Mouse (Mus musculus): ENCODE measurements around the gene Gdpgp1.

DNA sequence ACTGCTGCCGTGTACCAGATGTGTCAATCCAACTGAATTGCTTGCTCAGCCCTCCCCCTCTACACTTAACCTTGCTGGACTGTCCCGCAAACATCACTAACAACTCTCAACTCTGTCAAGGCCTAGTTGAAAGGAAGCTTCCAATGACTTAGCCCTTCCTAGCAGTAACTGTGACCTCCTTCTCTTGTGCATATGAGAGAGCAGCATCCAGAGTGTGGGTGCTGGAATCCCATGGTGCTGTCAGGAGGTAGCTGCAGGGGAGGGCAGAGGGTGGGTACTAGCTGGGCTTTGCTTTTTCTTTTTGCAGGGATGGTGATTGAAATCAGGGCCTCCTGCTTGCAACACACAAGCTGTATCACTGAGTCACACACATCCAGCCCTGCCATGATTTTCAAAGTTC is 40.8 kb downstream of the Gdpgp1 start:
- TF ChIP-seq POLR2A (IDR thresholded peaks at IDR 0.05; ENCODE audit: insufficient read depth, low read depth, low read length) (no peak), CTCF (IDR thresholded peaks at IDR 0.05; ENCODE audit: insufficient read depth, low read depth, low read length) (no peak)
